Mouse (Mus musculus) MEL (cell line): Measurements from ENCODE around the gene Ssh2. TPM values are rescaled to one million over a fixed set of nuclear protein-coding genes. Genes with fewer than 3 reads are reported as not detected.

Source experiments
- DNase-seq: peaks from one replicate; pipeline ENCODE4 v3.0.0; 2011; ENCODE audit warnings: low read depth, low spot score
- H3K27ac ChIP-seq: 2 replicates; pipeline ENCODE4 v1.5.1; 2012; ENCODE audit warnings: low read depth, mild to moderate bottlenecking, control low read depth, low read length, moderate library complexity; ENCODE audit not compliant: control insufficient read depth
- H3K27me3 ChIP-seq, 2 experiments: fragments of 150-350 bp in 1 of 2; sonication (generic) in 1 of 2; 2 replicates each; pipeline ENCODE4 v1.6.1; 2012; ENCODE audit warnings: low read length in 2 of 2, mild to moderate bottlenecking in 2 of 2, improper control_type of control experiment in 1 of 2, moderate library complexity in 1 of 2; ENCODE audit not compliant: insufficient read depth in 2 of 2, control insufficient read depth in 1 of 2
- H3K36me3 ChIP-seq, 2 experiments: 2 replicates each; pipeline ENCODE4 v1.6.1; 2012 to 2014; ENCODE audit warnings: low read length in 2 of 2, improper control_type of control experiment in 1 of 2, inconsistent platforms in 1 of 2, mild to moderate bottlenecking in 1 of 2; ENCODE audit not compliant: insufficient read depth in 2 of 2, control insufficient read depth in 1 of 2
- H3K4me1 ChIP-seq, 2 experiments: fragments of 150-350 bp in 1 of 2; sonication (generic) in 1 of 2; 2 replicates each; pipeline ENCODE4 v1.6.1; 2012; ENCODE audit warnings: low read length in 2 of 2, improper control_type of control experiment in 1 of 2, mild to moderate bottlenecking in 1 of 2; ENCODE audit not compliant: insufficient read depth in 2 of 2, control insufficient read depth in 1 of 2
- H3K4me3 ChIP-seq, 2 experiments: fragments of 150-350 bp in 1 of 2; sonication (generic) in 1 of 2; 2 replicates each; pipeline ENCODE4 v1.5.1; 2012; ENCODE audit warnings: low read depth in 2 of 2, low read length in 2 of 2, mild to moderate bottlenecking in 2 of 2, moderate library complexity in 2 of 2, control low read depth in 1 of 2, improper control_type of control experiment in 1 of 2; ENCODE audit not compliant: control insufficient read depth in 1 of 2, insufficient read depth in 1 of 2
- H3K79me2 ChIP-seq: 2 replicates; pipeline ENCODE4 v1.6.1; 2012; ENCODE audit warnings: mild to moderate bottlenecking, low read length, moderate library complexity; ENCODE audit not compliant: control insufficient read depth, poor library complexity, insufficient read depth
- H3K9ac ChIP-seq: 2 replicates; pipeline ENCODE4 v1.6.1; 2012; ENCODE audit warnings: low read depth, mild to moderate bottlenecking, control low read depth, low read length, moderate library complexity; ENCODE audit not compliant: control insufficient read depth, poor library complexity, severe bottlenecking
- H3K9me3 ChIP-seq: fragments of 150-350 bp; sonication (generic); replicated peaks from 2 replicates; pipeline ENCODE4 v1.6.1; 2012; ENCODE audit warnings: mild to moderate bottlenecking, low read length, improper control_type of control experiment, moderate library complexity; ENCODE audit not compliant: insufficient read depth
- BHLHE40 ChIP-seq: IDR thresholded peaks from 2 replicates; pipeline ENCODE4 v1.6.1; 2012; ENCODE audit warnings: low read depth, mild to moderate bottlenecking, inconsistent platforms, low read length, improper control_type of control experiment, borderline replicate concordance
- CHD1 ChIP-seq: IDR thresholded peaks from 2 replicates; pipeline ENCODE4 v1.6.1; 2012; ENCODE audit warnings: low read depth, mild to moderate bottlenecking, inconsistent platforms, low read length, improper control_type of control experiment
- E2F4 ChIP-seq: IDR thresholded peaks from 2 replicates; pipeline ENCODE4 v1.6.1; 2011; ENCODE audit warnings: low read depth, low read length, improper control_type of control experiment, borderline replicate concordance
- EP300 ChIP-seq, 2 experiments: IDR thresholded peaks; 2 replicates each; pipeline ENCODE4 v1.6.1; 2011; ENCODE audit warnings: improper control_type of control experiment in 2 of 2, low read length in 2 of 2, low read depth in 1 of 2, mild to moderate bottlenecking in 1 of 2
- ETS1 ChIP-seq: IDR thresholded peaks from 2 replicates; pipeline ENCODE4 v1.6.1; 2012; ENCODE audit warnings: low read depth, mild to moderate bottlenecking, inconsistent platforms, low read length, improper control_type of control experiment, moderate library complexity
- KAT2A ChIP-seq: conservative IDR thresholded peaks from 2 replicates; pipeline ENCODE4 v1.6.1; 2012; ENCODE audit warnings: low read depth, low read length, improper control_type of control experiment, inconsistent platforms
- MAFK ChIP-seq: IDR thresholded peaks from 2 replicates; pipeline ENCODE4 v1.6.1; 2011; ENCODE audit warnings: low read depth, mild to moderate bottlenecking, low read length, improper control_type of control experiment, borderline replicate concordance
- MAX ChIP-seq: IDR thresholded peaks from 2 replicates; pipeline ENCODE4 v1.6.1; 2011; ENCODE audit warnings: low read length, improper control_type of control experiment
- MAZ ChIP-seq: IDR thresholded peaks from 2 replicates; pipeline ENCODE4 v1.6.1; 2012; ENCODE audit warnings: low read depth, mild to moderate bottlenecking, inconsistent platforms, low read length, improper control_type of control experiment
- MXI1 ChIP-seq: IDR thresholded peaks from 2 replicates; pipeline ENCODE4 v1.6.1; 2011; ENCODE audit warnings: mild to moderate bottlenecking, low read depth, low read length, improper control_type of control experiment
- MYB ChIP-seq: IDR thresholded peaks from 2 replicates; pipeline ENCODE4 v1.6.1; 2011; ENCODE audit warnings: mild to moderate bottlenecking, low read depth, low read length, improper control_type of control experiment
- MYC ChIP-seq: IDR thresholded peaks from 2 replicates; pipeline ENCODE4 v1.6.1; 2011; ENCODE audit warnings: low read depth, mild to moderate bottlenecking, low read length, improper control_type of control experiment, moderate library complexity
- POLR2A ChIP-seq, 2 experiments: IDR thresholded peaks; 2 replicates each; pipeline ENCODE4 v1.6.1; 2011 to 2012; ENCODE audit warnings: low read length in 2 of 2, mild to moderate bottlenecking in 2 of 2, control low read depth in 1 of 2, improper control_type of control experiment in 1 of 2, low read depth in 1 of 2, moderate library complexity in 1 of 2; ENCODE audit not compliant: control insufficient read depth in 1 of 2, insufficient read depth in 1 of 2, poor library complexity in 1 of 2
- POLR2AphosphoS2 ChIP-seq: IDR thresholded peaks from 2 replicates; pipeline ENCODE4 v1.6.1; 2011; ENCODE audit warnings: low read length, improper control_type of control experiment
- USF1 ChIP-seq: IDR thresholded peaks from 2 replicates; pipeline ENCODE4 v1.6.1; 2014; ENCODE audit warnings: low read depth, mild to moderate bottlenecking, inconsistent platforms, low read length, improper control_type of control experiment, moderate library complexity
- ZKSCAN1 ChIP-seq: IDR thresholded peaks from 2 replicates; pipeline ENCODE4 v1.6.1; 2012; ENCODE audit warnings: low read depth, mild to moderate bottlenecking, inconsistent platforms, low read length, improper control_type of control experiment, moderate library complexity
- ZNF384 ChIP-seq: IDR thresholded peaks from 2 replicates; pipeline ENCODE4 v1.6.1; 2012; ENCODE audit warnings: low read depth, mild to moderate bottlenecking, inconsistent platforms, low read length, improper control_type of control experiment
- polyA plus RNA-seq, 2 experiments: library from polyadenylated mRNA; stranded (reverse) in 1 of 2; unstranded in 1 of 2; fragments of >175 nt in 1 of 2; fragments of >200 nt in 1 of 2; gene quantifications; 2 replicates each; pipeline versions ENCODE4 v1.2.1 to v1.2.4; 2012; ENCODE audit warnings: low replicate concordance in 2 of 2, low read depth in 1 of 2; ENCODE audit not compliant: insufficient read length in 2 of 2, insufficient read depth in 1 of 2, missing spikeins in 1 of 2
- total RNA-seq: library from RNA; depleted of rRNA; stranded (reverse); fragments of 300-350 nt; gene quantifications from 2 replicates; pipeline ENCODE4 v1.2.3, GENCODE M21; 2012

The Ssh2 gene
- total and polyA plus RNA-seq, 3 experiments: 6.3 to 29.2 (median 16.5) TPM

DNA sequence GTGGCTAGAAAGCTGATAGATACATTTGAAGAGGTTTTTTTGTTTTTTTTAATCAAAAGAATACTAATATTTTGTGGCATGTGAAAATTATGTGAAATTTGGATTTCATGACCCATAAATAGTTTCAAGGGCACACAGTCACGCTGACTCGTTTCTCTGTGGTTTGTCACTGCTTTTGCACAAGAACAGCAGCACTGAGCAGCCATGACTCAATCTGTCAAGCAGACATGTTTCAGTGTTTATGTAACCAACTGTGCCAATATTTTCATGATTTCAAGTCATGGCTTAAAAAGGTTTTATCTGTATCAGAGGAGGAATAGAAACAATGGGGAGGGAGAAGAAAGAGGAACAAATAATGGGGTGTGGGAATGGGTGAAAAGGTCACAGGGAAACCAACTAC, 31.2 kb upstream of the Ssh2 start:
- Histone ChIP-seq H3K36me3 (peaks cover 0 to 2% of the 10 kb centered on the region in 2 experiments; a peak in 2 of 4 replicates), H3K27me3 (no peaks in the 10 kb centered on the region), H3K9ac (no peak overlapping the region), H3K4me1 (no peaks in the 10 kb centered on the region), H3K4me3 (no peak overlapping the region), H3K27ac (no peak overlapping the region), H3K79me2 (no peaks in the 10 kb centered on the region), H3K9me3 (no peaks in the 10 kb centered on the region)
- DNase-seq: peak; percentile 53
- no peak for TF ChIP-seq BHLHE40
- peak; percentile 24; the same call in 1 of the 2 replicates for TF ChIP-seq ETS1
- TF ChIP-seq EP300 (IDR thresholded peaks at IDR 0.05; ENCODE audit: low read depth in 1 of 2, low read length in 2 of 2): peak in 1 of 2 experiments; percentile 37; a peak in 2 of 4 replicates

DNA sequence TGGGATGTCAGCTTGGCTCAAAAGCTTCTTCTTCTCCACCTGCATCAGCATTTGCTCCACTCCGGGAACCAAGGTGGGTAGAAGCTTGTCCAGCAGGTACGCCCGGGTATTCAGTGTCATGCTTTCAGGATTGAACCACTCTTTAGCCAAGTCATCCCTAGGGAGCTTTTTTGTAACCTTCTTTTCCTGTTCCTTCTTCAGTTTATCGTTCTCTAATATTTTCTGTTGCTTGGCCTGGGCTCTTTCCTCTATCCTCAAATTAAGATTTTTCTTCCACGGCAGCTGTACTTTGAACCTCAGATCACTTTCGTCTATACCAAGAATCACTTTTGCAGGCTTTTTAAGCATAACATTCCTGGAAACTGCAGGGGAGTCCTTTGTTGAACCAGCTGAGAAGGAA, 27.2 kb upstream of the Ssh2 start, which contains the start of gene Efcab5:
Gene Efcab5, minus strand, starts transcription at position 101 of the 400 bp plus-strand sequence.
- Histone ChIP-seq H3K9ac (no peak within 1 kb of the TSS), H3K79me2 (no peaks in the 10 kb centered on the region), H3K27ac (no peak within 1 kb of the TSS), H3K36me3 (peaks cover 0 to 9% of the 10 kb centered on the region in 2 experiments; a peak in 2 of 4 replicates), H3K9me3 (no peaks in the 10 kb centered on the region), H3K4me3 (no peak within 1 kb of the TSS)
- DNase-seq: no peak
- TF ChIP-seq MXI1 (no peak), KAT2A (no peak), ZNF384 (no peak), ZKSCAN1 (no peak), MAFK (no peak), POLR2AphosphoS2 (no peak), MYB (no peak), E2F4 (no peak), POLR2A (IDR thresholded peaks at IDR 0.05; ENCODE audit: control insufficient read depth in 1 of 2, insufficient read depth in 1 of 2, low read depth in 1 of 2, low read length in 2 of 2, poor library complexity in 1 of 2) (no peak), USF1 (no peak), MAX (no peak), EP300 (IDR thresholded peaks at IDR 0.05; ENCODE audit: low read depth in 1 of 2, low read length in 2 of 2) (no peak), MYC (no peak), CHD1 (no peak), MAZ (no peak)
- TF ChIP-seq, all 39 proteins: peak for 0
- H3K27me3 ChIP-seq: no peaks in the 10 kb centered on the region
- H3K4me1 ChIP-seq: peaks cover 0 to 3% of the 10 kb centered on the region in 2 experiments; a peak in 1 of 4 replicates
